ENCODE assay signal across 9 mouse cellular contexts in genomic region chr14:120379716-120380115, GRCm38 (mm10).
DNase-seq lines count a peak whose midpoint lies in the region; ATAC-seq lines count a peak whose summit lies in the region.
"Had no signal": no experiment of that assay in that cellular context is flagged by ENCODE, and none has a peak within 500 bp of the region (broad histone marks: within the 10 kb centered on the region; RNA-seq: fewer than 3 reads in every experiment).

No protein-coding gene starts in this region.

- H3K9me3 ChIP-seq in heart, embryonic 15.5 days (replicated peaks) = no peaks in the 10 kb centered on the region
- H3K9me3 ChIP-seq in stomach, embryonic 15.5 days = no peaks in the 10 kb centered on the region
- H3K9me3 ChIP-seq in neural tube, embryonic 15.5 days (replicated peaks) = no peaks in the 10 kb centered on the region
- H3K9me3 ChIP-seq: forebrain, embryonic 15.5 days had no signal

- H3K4me1 ChIP-seq in heart, embryonic 15.5 days (replicated peaks) = peaks cover 25% of the 10 kb centered on the region
- H3K4me1 ChIP-seq in stomach, embryonic 15.5 days = peaks cover 18% of the 10 kb centered on the region; the same call in 1 of the 2 replicates
- H3K4me1 ChIP-seq in neural tube, embryonic 15.5 days = peaks cover 7% of the 10 kb centered on the region; the same call in 1 of the 2 replicates
- H3K4me1 ChIP-seq: forebrain, embryonic 15.5 days had no signal

- peak overlapping the region; percentile 3; the same call in 1 of the 2 replicates for H3K27ac ChIP-seq in heart, embryonic 15.5 days
- peak overlapping the region; percentile 26; the same call in 1 of the 2 replicates for H3K27ac ChIP-seq in stomach, embryonic 15.5 days
- H3K27ac ChIP-seq in neural tube, embryonic 15.5 days (replicated peaks) = no peak overlapping the region
- H3K27ac ChIP-seq: forebrain, embryonic 15.5 days had no signal

- no peak overlapping the region for H3K4me3 ChIP-seq in heart, embryonic 15.5 days
- no peak overlapping the region for H3K4me3 ChIP-seq in stomach, embryonic 15.5 days (replicated peaks)
- no peak overlapping the region for H3K4me3 ChIP-seq in neural tube, embryonic 15.5 days (replicated peaks)
- H3K4me3 ChIP-seq: forebrain, embryonic 15.5 days had no signal

- no peak overlapping the region for H3K9ac ChIP-seq in heart, embryonic 15.5 days
- H3K9ac ChIP-seq in stomach, embryonic 15.5 days = no peak overlapping the region
- no peak overlapping the region for H3K9ac ChIP-seq in neural tube, embryonic 15.5 days (replicated peaks)
- H3K9ac ChIP-seq: forebrain, embryonic 15.5 days had no signal

- H3K4me2 ChIP-seq in heart, embryonic 15.5 days = no peak overlapping the region
- no peak overlapping the region for H3K4me2 ChIP-seq in stomach, embryonic 15.5 days
- no peak overlapping the region for H3K4me2 ChIP-seq in neural tube, embryonic 15.5 days
- H3K4me2 ChIP-seq: forebrain, embryonic 15.5 days had no signal

- no peaks in the 10 kb centered on the region for H3K27me3 ChIP-seq in heart, embryonic 15.5 days
- H3K27me3 ChIP-seq in stomach, embryonic 15.5 days (replicated peaks) = no peaks in the 10 kb centered on the region
- no peaks in the 10 kb centered on the region for H3K27me3 ChIP-seq in neural tube, embryonic 15.5 days (replicated peaks)
- H3K27me3 ChIP-seq: forebrain, embryonic 15.5 days had no signal

- DNase-seq in monocyte, adult 2 months (ENCODE audit: low read depth in 1 of 2, low spot score in 2 of 2) = peak; percentile 29 to 30
- peak; percentile 51 to 73 for DNase-seq in kidney, postnatal 36 days
- DNase-seq in frontal cortex, postnatal 14 days (ENCODE audit: low spot score in 2 of 2) = no peak
- no peak for DNase-seq in layer of hippocampus, adult 18-20 months (ENCODE audit: low spot score in 2 of 2)

- WGBS in heart, embryonic 15.5 days = 66% methylated on average over 4 of the region's 4 CpGs
- WGBS in stomach, embryonic 15.5 days = 55% methylated on average over 4 of the region's 4 CpGs
- whole genome bisulfite sequencing in neural tube, embryonic 15.5 days = 81% methylated on average over 4 of the region's 4 CpGs

- H3K36me3 ChIP-seq in heart, embryonic 15.5 days = no peaks in the 10 kb centered on the region
- peaks cover 2% of the 10 kb centered on the region; the same call in 1 of the 2 replicates for H3K36me3 ChIP-seq in stomach, embryonic 15.5 days
- H3K36me3 ChIP-seq in neural tube, embryonic 15.5 days = no peaks in the 10 kb centered on the region
- H3K36me3 ChIP-seq: forebrain, embryonic 15.5 days had no signal

- no peak for ATAC-seq in monocyte, adult 5-6 weeks (replicated peaks; ENCODE audit: insufficient number of reproducible peaks, low FRiP score, low TSS enrichment, poor library complexity, severe bottlenecking)
- ATAC-seq in heart, embryonic 15.5 days (replicated peaks; ENCODE audit: insufficient number of reproducible peaks, insufficient read depth, low FRiP score, low read depth) = 0 out of 2 replicates have a peak, but pooled peaks have one; percentile 20
- ATAC-seq in stomach, embryonic 15.5 days (ENCODE audit: insufficient read depth, low FRiP score, low read depth) = no peak
- ATAC-seq in neural tube, embryonic 15.5 days (ENCODE audit: low FRiP score) = no peak
- ATAC-seq: forebrain, embryonic 15.5 days had no signal

Comparison
In these comparisons a context has a peak if more than half of its experiments do, and no peak if none do; other contexts are left out.
1. DNase-seq: peak in monocyte, adult 2 months (2 of 2) and kidney, postnatal 36 days (2 of 2); none in frontal cortex, postnatal 14 days (0 of 2) and layer of hippocampus, adult 18-20 months (0 of 2).